Mouse (Mus musculus) liver, embryonic 12.5 days (tissue): ENCODE data around the gene Mnt. TPM values are rescaled to one million over a fixed set of nuclear protein-coding genes. Genes with fewer than 3 reads are reported as not detected.

Experiments
- ATAC-seq: fragments of 200-750 bp; cut with Nextera tagmentation; 2 replicates; pipeline ENCODE4 v1.8.0; 2017; ENCODE audit warnings: moderate number of reproducible peaks, mild to moderate bottlenecking, moderate library complexity
- H3K27ac ChIP-seq: fragments of 300-500 bp; sonication (generic); 2 replicates; pipeline ENCODE4 v1.5.1; 2016; ENCODE audit warnings: mild to moderate bottlenecking
- H3K27me3 ChIP-seq: fragments of 300-500 bp; sonication (generic); replicated peaks from 2 replicates; pipeline ENCODE4 v1.6.1; 2016; ENCODE audit warnings: mild to moderate bottlenecking, moderate library complexity
- H3K36me3 ChIP-seq: fragments of 300-500 bp; sonication (generic); 2 replicates; pipeline ENCODE4 v1.6.1; 2016; ENCODE audit warnings: mild to moderate bottlenecking, moderate library complexity
- H3K4me1 ChIP-seq: fragments of 300-500 bp; sonication (generic); 2 replicates; pipeline ENCODE4 v1.6.1; 2016
- H3K4me2 ChIP-seq: fragments of 300-500 bp; sonication (generic); 2 replicates; pipeline ENCODE4 v1.6.1; 2016; ENCODE audit warnings: mild to moderate bottlenecking, moderate library complexity
- H3K4me3 ChIP-seq: fragments of 300-500 bp; sonication (generic); 2 replicates; pipeline ENCODE4 v1.5.1; 2016; ENCODE audit warnings: mild to moderate bottlenecking, moderate library complexity
- H3K9ac ChIP-seq: fragments of 300-500 bp; sonication (generic); 2 replicates; pipeline ENCODE4 v1.6.1; 2016; ENCODE audit warnings: mild to moderate bottlenecking, moderate library complexity
- H3K9me3 ChIP-seq: fragments of 300-500 bp; sonication (generic); replicated peaks from 2 replicates; pipeline ENCODE4 v1.6.1; 2016; ENCODE audit warnings: mild to moderate bottlenecking, moderate library complexity
- WGBS: fragments of 180-500 bp; shearing (Covaris S2); methylation state at CpG from one replicate; pipeline ENCODE4 v1.1.7; 2016; ENCODE audit not compliant: insufficient replicate concordance; 5-methylcytosine and 5-hydroxymethylcytosine counted together
- polyA plus RNA-seq: library from polyadenylated mRNA; unstranded; fragments of >200 nt; fragmentation: Nextera tagmentation; extraction: Ambion mirVana; gene quantifications from 2 replicates; pipeline ENCODE4 v1.2.1, GENCODE M21; 2016

Gene Mnt
- polyA plus RNA-seq, 1 experiment from 2014 or later, result 1.9 TPM

DNA sequence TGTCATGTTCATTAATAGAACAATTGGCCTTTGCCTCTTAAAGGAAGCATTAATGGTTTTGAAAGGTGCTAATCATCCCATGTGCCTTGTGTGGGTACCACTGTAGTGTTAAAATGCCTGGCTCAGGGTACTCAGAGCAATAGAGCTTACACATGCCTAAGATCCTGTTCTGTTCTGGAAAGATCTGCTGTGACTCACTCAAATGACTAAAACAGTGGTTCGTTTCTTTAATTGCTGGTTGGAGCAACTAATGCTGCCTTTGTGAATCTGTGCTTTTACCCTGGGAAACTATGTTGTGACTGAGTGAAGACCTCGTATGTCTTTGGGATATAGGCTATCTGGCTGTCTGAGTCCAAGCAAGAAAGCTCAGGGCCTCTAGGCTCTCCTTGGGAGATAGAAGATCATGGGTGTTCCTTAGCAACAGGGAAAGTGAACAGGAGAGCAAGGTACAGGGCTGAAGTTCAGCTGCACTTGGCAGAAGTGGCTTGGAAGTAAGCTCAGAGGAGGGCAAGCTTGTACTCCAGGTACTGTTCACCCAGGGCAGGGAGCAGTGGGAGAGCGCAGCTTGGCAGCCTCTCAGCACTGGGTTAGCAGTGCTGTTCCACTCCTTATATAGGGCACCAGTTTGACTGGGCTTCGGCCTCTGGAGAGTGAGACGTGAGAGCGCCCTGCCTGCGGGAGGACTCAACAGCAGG is 7.8 kb upstream of the Mnt start:
- 81% methylated on average over 7 of the region's 7 CpGs for WGBS
- no peak overlapping the region for H3K27ac ChIP-seq

DNA sequence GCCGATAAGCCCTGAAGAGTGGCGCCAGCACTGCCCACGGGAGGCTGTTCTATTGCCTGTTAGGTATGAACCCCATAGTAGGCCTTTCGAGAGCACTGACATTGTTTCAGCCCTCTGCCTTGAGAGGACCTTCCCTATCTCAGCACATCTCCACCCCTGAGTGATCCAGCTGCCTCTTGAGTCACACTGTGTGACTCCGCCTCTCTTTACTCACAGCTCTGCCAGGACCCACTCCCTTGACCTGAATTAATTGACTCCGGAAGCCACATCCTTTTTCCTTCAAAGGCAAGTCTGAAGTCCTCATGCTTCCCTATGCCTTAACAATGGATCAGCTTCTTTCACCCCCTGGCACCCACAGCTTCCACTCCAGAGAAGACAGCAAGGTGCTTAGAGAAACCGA is 4.6 kb upstream of the Mnt start:
- Histone ChIP-seq H3K27me3 (no peaks in the 10 kb centered on the region), H3K4me2 (0 out of 2 replicates have a peak overlapping the region, but pooled peaks have one; percentile 10), H3K9me3 (no peaks in the 10 kb centered on the region), H3K4me1 (peaks cover 55% of the 10 kb centered on the region), H3K4me3 (no peak overlapping the region), H3K36me3 (peaks cover 8% of the 10 kb centered on the region; the same call in 1 of the 2 replicates), H3K9ac (no peak overlapping the region), H3K27ac (no peak overlapping the region)
- WGBS, result 43% methylated on average over 7 of the region's 7 CpGs
- ATAC-seq, result no peak

More for the DNA sequence above, 7.8 kb upstream of the Mnt start:
- no peak overlapping the region for H3K4me3 ChIP-seq
- peaks cover 28% of the 10 kb centered on the region for H3K4me1 ChIP-seq
- ATAC-seq, result no peak
- H3K27me3 ChIP-seq, result no peaks in the 10 kb centered on the region
- H3K9ac ChIP-seq, result no peak overlapping the region; the same call in 1 of the 2 replicates
- no peaks in the 10 kb centered on the region for H3K9me3 ChIP-seq
- peaks cover 27% of the 10 kb centered on the region for H3K36me3 ChIP-seq
- H3K4me2 ChIP-seq, result no peak overlapping the region

DNA sequence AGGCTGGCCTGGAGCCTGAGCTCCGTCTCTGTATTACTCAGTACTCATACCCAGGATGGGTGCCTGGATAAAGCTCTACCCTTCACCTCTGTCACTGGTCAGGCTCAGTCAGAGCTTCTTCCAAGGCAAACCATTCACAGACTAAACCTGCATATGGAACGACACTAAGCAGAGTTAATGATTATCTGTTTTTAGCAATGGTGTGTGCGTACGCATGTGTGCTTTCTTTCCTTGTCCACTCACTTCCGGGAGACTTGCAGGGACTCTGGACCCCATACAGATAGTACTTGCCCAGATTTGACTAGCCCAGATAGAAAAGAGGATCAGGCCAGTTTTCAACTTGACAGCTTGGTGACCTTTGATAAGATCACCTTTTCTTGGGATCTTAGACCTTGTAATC is 4.0 kb upstream of the Mnt start:
- no peaks in the 10 kb centered on the region for H3K27me3 ChIP-seq
- H3K4me2 ChIP-seq, result no peak overlapping the region
- no peak for ATAC-seq
- no peak overlapping the region for H3K4me3 ChIP-seq
- no peaks in the 10 kb centered on the region for H3K9me3 ChIP-seq
- H3K27ac ChIP-seq, result no peak overlapping the region; the same call in 1 of the 2 replicates
- no peak overlapping the region for H3K9ac ChIP-seq
- H3K4me1 ChIP-seq, result peaks cover 61% of the 10 kb centered on the region
- H3K36me3 ChIP-seq, result peaks cover 8% of the 10 kb centered on the region; the same call in 1 of the 2 replicates
- 68% methylated on average over 5 of the region's 5 CpGs for WGBS

DNA sequence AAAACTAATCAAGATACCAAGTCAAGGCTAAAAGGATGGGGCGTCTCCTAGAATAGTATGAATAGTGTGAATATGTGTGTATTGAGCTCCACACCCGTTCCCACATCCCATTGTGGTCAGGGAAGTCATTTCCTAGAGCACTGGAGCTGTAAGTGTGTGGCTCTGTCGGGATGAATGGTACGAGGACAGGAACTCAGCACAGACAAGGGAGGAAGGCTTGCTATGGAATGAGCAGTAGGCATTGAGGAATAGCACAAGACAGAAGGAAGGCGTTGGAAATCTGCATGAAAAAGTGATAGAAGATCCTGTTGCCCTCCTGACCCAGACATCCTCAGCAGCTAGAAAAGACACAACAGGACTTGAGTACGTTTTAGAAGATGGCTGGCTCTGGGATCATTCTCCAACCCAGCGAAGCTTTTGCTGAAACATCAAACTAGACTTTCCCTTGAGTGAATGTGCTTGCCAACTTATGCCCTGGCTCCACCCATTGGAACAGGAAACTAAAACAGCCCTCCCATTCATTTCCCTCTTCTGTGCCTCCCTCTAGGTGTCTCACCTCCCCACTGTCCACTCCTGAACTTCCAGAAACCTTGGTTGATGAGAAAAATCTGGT is 2.8 kb upstream of the Mnt start:
- WGBS, result 60% methylated on average over 7 of the region's 7 CpGs
- Histone ChIP-seq H3K9me3 (no peaks in the 10 kb centered on the region), H3K4me3 (no peak overlapping the region), H3K27me3 (no peaks in the 10 kb centered on the region), H3K27ac (no peak overlapping the region), H3K4me1 (peaks cover 69% of the 10 kb centered on the region), H3K36me3 (peaks cover 8% of the 10 kb centered on the region; the same call in 1 of the 2 replicates), H3K4me2 (no peak overlapping the region), H3K9ac (no peak overlapping the region)
- ATAC-seq, result no peak

DNA sequence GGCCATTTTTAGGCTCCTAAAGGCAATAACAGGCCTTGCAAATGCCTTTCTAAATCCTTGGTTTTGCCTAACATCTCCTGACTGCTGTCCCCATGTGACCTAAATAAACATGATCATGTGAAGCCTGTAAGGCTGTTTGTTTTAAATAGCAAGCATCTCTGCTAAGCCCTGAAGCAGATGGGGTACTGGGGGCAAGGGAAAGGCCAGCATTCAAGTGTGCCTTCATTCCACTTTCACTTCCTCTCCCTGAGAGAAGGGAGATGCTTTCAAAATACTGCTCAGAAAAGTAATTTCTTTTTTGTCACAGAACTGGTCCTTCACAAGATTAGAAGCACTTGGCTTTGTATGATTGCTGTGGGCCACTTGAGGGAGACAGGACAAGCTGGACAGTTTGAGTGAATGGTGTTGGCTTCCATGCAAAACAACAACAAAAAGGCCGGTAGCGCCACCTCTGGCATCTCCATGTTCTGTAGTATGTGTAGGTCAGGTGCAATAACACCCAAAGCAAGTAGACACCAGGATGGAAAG is 2.3 kb upstream of the Mnt start:
- no peak overlapping the region for H3K4me3 ChIP-seq
- H3K9ac ChIP-seq, result 0 out of 2 replicates have a peak overlapping the region, but pooled peaks have one; percentile 85
- peak overlapping the region; percentile 97 for H3K4me2 ChIP-seq
- WGBS, result 41% methylated on average over 2 of the region's 2 CpGs
- no peaks in the 10 kb centered on the region for H3K9me3 ChIP-seq
- ATAC-seq, result no peak
- no peak overlapping the region for H3K27ac ChIP-seq
- H3K4me1 ChIP-seq, result peaks cover 75% of the 10 kb centered on the region
- H3K27me3 ChIP-seq, result no peaks in the 10 kb centered on the region
- peaks cover 2% of the 10 kb centered on the region; the same call in 1 of the 2 replicates for H3K36me3 ChIP-seq

DNA sequence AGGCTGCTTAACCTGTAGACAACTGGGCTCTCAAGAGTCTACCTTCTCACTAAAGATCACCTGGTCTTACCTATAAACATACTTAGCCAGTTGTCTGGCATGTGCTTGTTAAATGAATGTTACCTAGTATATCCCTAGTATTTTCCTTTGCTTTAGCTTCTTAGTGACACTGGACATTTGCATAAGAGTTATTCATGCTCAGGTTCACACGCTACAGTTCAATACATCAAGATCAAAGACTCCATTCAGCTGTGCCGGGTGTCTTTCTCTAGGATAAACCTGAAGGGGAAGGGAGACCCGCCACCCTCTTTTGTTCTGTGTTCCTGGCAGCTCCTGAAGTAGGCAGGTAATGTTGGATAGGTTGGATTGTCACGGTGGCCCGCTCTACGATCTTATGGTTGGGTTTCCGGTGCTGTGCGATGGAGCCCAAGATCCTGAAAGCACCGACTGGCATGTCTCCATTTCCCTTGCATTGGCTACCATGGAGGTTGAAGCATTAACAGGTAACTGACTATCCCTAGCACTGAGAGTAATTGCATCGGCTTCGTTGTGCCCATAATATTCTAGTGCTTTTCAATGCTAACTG is 1.7 kb upstream of the Mnt start:
- Histone ChIP-seq H3K27ac (peak overlapping the region; percentile 96), H3K4me1 (peaks cover 80% of the 10 kb centered on the region), H3K36me3 (no peaks in the 10 kb centered on the region), H3K4me3 (peak overlapping the region; percentile 79), H3K27me3 (no peaks in the 10 kb centered on the region), H3K9me3 (no peaks in the 10 kb centered on the region), H3K9ac (peak overlapping the region; percentile 85), H3K4me2 (peak overlapping the region; percentile 97)
- ATAC-seq, result no peak
- whole genome bisulfite sequencing, result 25% methylated on average over 11 of the region's 11 CpGs

DNA sequence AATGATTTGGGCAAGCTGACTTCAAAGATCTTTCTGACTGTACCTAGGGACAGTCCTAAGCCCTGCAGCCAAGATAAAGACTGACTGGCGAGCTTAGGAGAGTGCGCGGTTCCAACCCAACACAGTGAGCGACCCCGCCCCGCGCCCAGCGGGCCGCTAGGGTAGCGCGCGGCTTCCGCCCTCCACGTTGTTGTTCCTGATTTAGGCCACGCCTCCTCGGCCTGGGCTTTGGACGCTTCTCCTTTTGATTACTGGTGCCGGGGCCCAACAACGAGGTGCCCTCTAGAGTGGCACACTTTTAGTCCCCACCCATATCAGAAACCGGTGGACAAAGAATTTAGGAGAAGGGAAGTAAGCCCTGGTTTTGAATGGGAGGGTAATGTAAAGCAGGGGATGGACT is 908 bp upstream of the Mnt start:
- 1% methylated on average over 20 of the region's 20 CpGs for WGBS
- peak overlapping the region; percentile 97 for H3K4me2 ChIP-seq
- no peaks in the 10 kb centered on the region for H3K27me3 ChIP-seq
- no peaks in the 10 kb centered on the region for H3K9me3 ChIP-seq
- H3K9ac ChIP-seq, result peak overlapping the region; percentile 85
- H3K4me1 ChIP-seq, result peaks cover 88% of the 10 kb centered on the region
- peak; percentile 57 for ATAC-seq
- H3K4me3 ChIP-seq, result peak overlapping the region; percentile 79
- H3K27ac ChIP-seq, result peak overlapping the region; percentile 96
- H3K36me3 ChIP-seq, result no peaks in the 10 kb centered on the region

DNA sequence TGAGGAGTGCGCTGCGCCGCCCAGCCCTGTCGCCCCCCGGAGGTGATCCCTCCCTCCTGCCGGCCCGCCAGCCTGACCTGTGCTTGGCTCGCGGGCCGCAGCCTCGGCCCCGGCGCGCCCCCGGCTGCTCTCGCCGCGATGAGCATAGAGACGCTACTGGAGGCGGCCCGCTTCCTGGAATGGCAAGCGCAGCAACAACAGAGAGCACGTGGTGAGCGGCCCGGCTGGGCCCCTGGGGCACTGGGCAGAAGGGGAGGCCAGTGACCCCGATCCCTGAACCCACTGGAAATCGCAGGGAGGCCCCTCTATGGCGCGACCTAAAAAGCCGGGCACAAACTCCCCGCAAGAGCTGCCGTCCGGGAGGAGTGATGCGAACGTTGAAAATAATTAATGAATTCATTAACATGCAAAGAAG is 478 bp downstream of the Mnt start:
- H3K4me1 ChIP-seq, result peaks cover 91% of the 10 kb centered on the region
- H3K9me3 ChIP-seq, result no peaks in the 10 kb centered on the region
- ATAC-seq, result no peak
- no peaks in the 10 kb centered on the region for H3K27me3 ChIP-seq
- H3K36me3 ChIP-seq, result 0 out of 2 replicates have a peak, but pooled peaks cover under 1% of the 10 kb centered on the region
- H3K27ac ChIP-seq, result peak overlapping the region; percentile 96
- WGBS, result under 1% methylated on average over 35 of the region's 35 CpGs
- peak overlapping the region; percentile 97 for H3K4me2 ChIP-seq
- H3K4me3 ChIP-seq, result peak overlapping the region; percentile 79
- peak overlapping the region; percentile 85 for H3K9ac ChIP-seq

DNA sequence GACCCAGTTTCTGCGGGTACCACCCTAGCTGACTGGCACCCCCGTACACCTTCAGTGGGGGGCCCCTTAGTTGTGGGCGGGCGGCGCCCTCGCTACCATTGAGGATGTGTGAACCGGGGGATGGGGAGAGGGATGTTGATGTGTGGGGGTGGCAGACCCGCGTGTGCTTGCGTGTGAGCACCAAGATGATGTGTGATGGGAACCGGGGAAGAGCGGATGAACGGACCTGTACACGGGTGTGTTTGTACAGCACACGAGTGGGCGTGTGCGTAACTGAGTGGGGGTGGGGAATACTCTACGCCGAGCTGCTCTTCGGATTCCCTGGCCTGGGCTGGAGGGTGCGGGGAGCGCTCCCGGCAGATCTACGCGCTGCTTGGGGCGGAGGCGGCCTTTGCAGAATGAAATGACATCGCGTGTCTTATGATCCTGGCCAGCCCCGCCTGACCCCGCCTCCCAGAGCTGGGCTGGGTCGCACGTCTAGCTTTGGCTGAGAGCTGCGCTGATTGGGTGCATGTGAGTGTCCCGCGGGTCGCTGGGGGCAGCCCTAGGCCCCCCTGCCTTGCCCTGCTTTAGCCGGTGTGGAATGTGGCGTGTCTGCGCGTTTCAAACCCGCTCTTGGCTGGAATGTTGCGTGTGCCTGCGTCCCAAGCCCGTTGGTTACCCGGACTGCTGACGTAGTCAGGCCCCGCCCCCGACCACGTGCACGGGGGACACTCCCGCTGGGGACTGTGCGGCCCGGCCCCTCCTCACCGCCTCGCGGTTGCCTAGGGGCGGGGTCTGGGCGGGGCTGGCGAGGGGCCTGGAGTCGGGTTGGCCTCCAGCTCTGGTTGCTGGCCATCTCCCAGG is 1.1 kb downstream of the Mnt start:
- Histone ChIP-seq H3K36me3 (peaks cover 7% of the 10 kb centered on the region), H3K9me3 (no peaks in the 10 kb centered on the region), H3K9ac (peak overlapping the region; percentile 85), H3K4me2 (peak overlapping the region; percentile 97), H3K4me1 (peaks cover 91% of the 10 kb centered on the region), H3K4me3 (peak overlapping the region; percentile 79), H3K27me3 (no peaks in the 10 kb centered on the region), H3K27ac (peak overlapping the region; percentile 96)
- under 1% methylated on average over 61 of the region's 61 CpGs for WGBS
- ATAC-seq, result peak; percentile 84

DNA sequence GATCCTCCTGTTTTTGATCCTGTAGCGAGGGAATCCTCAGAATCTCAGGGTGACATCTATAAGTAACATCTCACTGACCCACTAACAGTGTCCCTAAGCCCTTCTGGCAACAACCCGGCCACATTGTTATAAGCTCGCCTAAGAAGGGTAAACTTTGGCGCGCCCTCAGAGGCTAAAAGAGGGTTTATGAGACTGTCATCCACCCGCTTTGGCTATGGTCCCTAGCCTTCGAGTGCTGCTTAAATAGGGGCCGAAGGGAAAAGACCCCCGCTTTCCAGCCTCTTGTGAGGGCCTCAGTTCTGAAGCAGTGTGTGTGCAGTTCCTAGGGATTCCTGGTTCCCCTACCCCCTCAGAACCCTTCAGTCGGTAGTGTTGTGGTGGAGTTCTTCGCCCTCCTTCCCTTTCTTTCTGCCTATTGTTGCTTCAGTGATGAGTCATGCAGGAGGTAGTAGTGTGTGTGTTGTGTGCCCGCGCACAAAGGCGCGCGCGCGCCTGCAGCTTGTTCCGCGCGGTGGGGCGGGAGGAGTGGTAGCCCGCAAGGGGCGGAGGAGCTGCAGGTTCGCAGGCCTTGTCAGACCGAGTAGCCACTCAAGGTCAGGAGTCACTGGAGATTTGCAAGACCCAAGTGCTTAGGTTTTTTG is 1.9 kb downstream of the Mnt start:
- peaks cover 7% of the 10 kb centered on the region for H3K36me3 ChIP-seq
- peak overlapping the region; percentile 85 for H3K9ac ChIP-seq
- no peak for ATAC-seq
- peak overlapping the region; percentile 79 for H3K4me3 ChIP-seq
- H3K4me2 ChIP-seq, result peak overlapping the region; percentile 97
- under 1% methylated on average over 26 of the region's 26 CpGs for WGBS
- peaks cover 91% of the 10 kb centered on the region for H3K4me1 ChIP-seq
- no peaks in the 10 kb centered on the region for H3K9me3 ChIP-seq
- no peaks in the 10 kb centered on the region for H3K27me3 ChIP-seq
- peak overlapping the region; percentile 96 for H3K27ac ChIP-seq
